9 mouse cellular contexts compared by ENCODE assay signal in the genomic region with DNA sequence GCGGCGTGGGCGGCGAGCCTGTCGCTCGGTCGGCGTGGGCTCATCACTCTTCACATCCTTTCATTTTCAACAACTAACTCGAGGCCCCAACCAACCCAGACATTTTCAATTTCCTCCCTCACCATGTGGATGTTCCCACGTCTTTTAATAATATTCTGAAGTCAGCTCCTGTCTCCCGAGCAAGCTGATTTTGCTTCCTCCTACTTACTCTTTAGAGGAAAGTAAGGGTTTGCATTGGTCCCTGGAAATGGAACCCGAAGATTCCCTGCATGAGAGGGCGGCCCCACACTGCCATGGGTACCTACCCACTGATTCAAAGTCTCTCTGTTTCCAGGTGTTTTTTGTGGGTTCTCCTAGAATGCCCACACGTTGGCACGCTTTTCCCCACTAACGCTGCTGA.
A peak's percentile ranks its signal among the peaks of the same experiment; 100 is the strongest.
DNase-seq lines count a peak whose midpoint lies in the region; ATAC-seq lines count a peak whose summit lies in the region.
"Had no signal": no experiment of that assay in that cellular context is flagged by ENCODE, and none has a peak within 500 bp of the region (broad histone marks: within the 10 kb centered on the region; RNA-seq: fewer than 3 reads in every experiment).

No protein-coding gene starts in this region.

- H3K36me3 ChIP-seq in liver, embryonic 12.5 days: no peaks in the 10 kb centered on the region
- no peaks in the 10 kb centered on the region for H3K36me3 ChIP-seq in liver, embryonic 11.5 days (ENCODE audit: control insufficient read depth, insufficient read depth, low read length)
- H3K36me3 ChIP-seq in hindbrain, embryonic 16.5 days (ENCODE audit: control insufficient read depth, insufficient read depth, low read length): no peaks in the 10 kb centered on the region
- H3K36me3 ChIP-seq: midbrain, embryonic 12.5 days had no signal

- WGBS in liver, embryonic 12.5 days (ENCODE audit: insufficient replicate concordance): 68% methylated on average over 16 of the region's 16 CpGs
- WGBS in liver, embryonic 11.5 days: 80% methylated on average over 16 of the region's 16 CpGs
- 69% methylated on average over 16 of the region's 16 CpGs for WGBS in hindbrain, embryonic 16.5 days

- H3K27me3 ChIP-seq in liver, embryonic 12.5 days (replicated peaks): no peaks in the 10 kb centered on the region
- no peaks in the 10 kb centered on the region for H3K27me3 ChIP-seq in liver, embryonic 11.5 days (replicated peaks; ENCODE audit: control insufficient read depth, insufficient read depth, low read length)
- H3K27me3 ChIP-seq in hindbrain, embryonic 16.5 days (replicated peaks; ENCODE audit: control insufficient read depth, insufficient read depth, low read length): no peaks in the 10 kb centered on the region

- DNase-seq in frontal cortex, postnatal 25 days (ENCODE audit: low spot score in 2 of 2): no peak
- DNase-seq in liver, embryonic 11.5 days (ENCODE audit: low spot score): no peak
- peak; percentile 57 for DNase-seq in right cerebral cortex, postnatal 25 days
- DNase-seq in gastrocnemius, postnatal 25 days: no peak
- no peak for DNase-seq in T-cell, adult 2 months (ENCODE audit: low spot score)

- H3K4me2 ChIP-seq in liver, embryonic 12.5 days: peak overlapping the region; percentile 18; the same call in 1 of the 2 replicates
- no peak overlapping the region for H3K4me2 ChIP-seq in liver, embryonic 11.5 days
- peak overlapping the region; percentile 42 for H3K4me2 ChIP-seq in hindbrain, embryonic 16.5 days (ENCODE audit: low read length)

- peak; percentile 44 for ATAC-seq in frontal cortex, adult (ENCODE audit: low TSS enrichment)
- no peak for ATAC-seq in liver, embryonic 12.5 days
- ATAC-seq in liver, embryonic 11.5 days (replicated peaks; ENCODE audit: low FRiP score): no peak
- ATAC-seq in hindbrain, embryonic 16.5 days: no peak

- no peak overlapping the region for H3K4me3 ChIP-seq in liver, embryonic 12.5 days
- H3K4me3 ChIP-seq in liver, embryonic 11.5 days (ENCODE audit: low read depth, low read length): no peak overlapping the region
- no peak overlapping the region for H3K4me3 ChIP-seq in hindbrain, embryonic 16.5 days (ENCODE audit: low read length)
- H3K4me3 ChIP-seq: midbrain, embryonic 12.5 days had no signal

- H3K27ac ChIP-seq in liver, embryonic 12.5 days: no peak overlapping the region
- H3K27ac ChIP-seq in liver, embryonic 11.5 days (ENCODE audit: low read depth, low read length): no peak overlapping the region; the same call in 1 of the 2 replicates
- H3K27ac ChIP-seq in hindbrain, embryonic 16.5 days (ENCODE audit: low read depth, low read length): peak overlapping the region; percentile 76

- peaks cover 46% of the 10 kb centered on the region for H3K4me1 ChIP-seq in liver, embryonic 12.5 days
- peaks cover 20% of the 10 kb centered on the region for H3K4me1 ChIP-seq in liver, embryonic 11.5 days (replicated peaks; ENCODE audit: control insufficient read depth, insufficient read depth, low read length)
- H3K4me1 ChIP-seq in hindbrain, embryonic 16.5 days (ENCODE audit: control insufficient read depth, insufficient read depth, low read depth, low read length): peaks cover 21% of the 10 kb centered on the region

- no peaks in the 10 kb centered on the region for H3K9me3 ChIP-seq in liver, embryonic 12.5 days (replicated peaks)
- H3K9me3 ChIP-seq in liver, embryonic 11.5 days (ENCODE audit: control insufficient read depth, low read length): no peaks in the 10 kb centered on the region
- no peaks in the 10 kb centered on the region for H3K9me3 ChIP-seq in hindbrain, embryonic 16.5 days (ENCODE audit: control insufficient read depth, low read length)
- H3K9me3 ChIP-seq: midbrain, embryonic 12.5 days had no signal

- no peak overlapping the region for H3K9ac ChIP-seq in liver, embryonic 12.5 days
- no peak overlapping the region for H3K9ac ChIP-seq in liver, embryonic 11.5 days (ENCODE audit: low read depth, low read length)
- H3K9ac ChIP-seq in hindbrain, embryonic 16.5 days (ENCODE audit: low read depth, low read length): peak overlapping the region; percentile 1; the same call in 1 of the 2 replicates
